Mouse (Mus musculus) layer of hippocampus, adult 2 months (tissue): ENCODE results near the gene Zfp326. TPM values are rescaled to one million over a fixed set of nuclear protein-coding genes. Genes with fewer than 3 reads are reported as not detected.

ENCODE experiments used
- DNase-seq, 2 experiments: peaks; one replicate each; pipeline ENCODE4 v3.0.0; 2022; ENCODE audit warnings: low spot score in 2 of 2
- H3K27ac ChIP-seq: fragments of 200-600 bp; 2 replicates; pipeline ENCODE4 v1.8.1; 2022
- H3K4me3 ChIP-seq: fragments of 200-600 bp; 2 replicates; pipeline ENCODE4 v1.8.1; 2022; ENCODE audit warnings: mild to moderate bottlenecking
- CTCF ChIP-seq: fragments of 200-600 bp; conservative IDR thresholded peaks from 2 replicates; pipeline ENCODE4 v1.8.1; 2022; ENCODE audit warnings: antibody characterized with exemption, mild to moderate bottlenecking, moderate library complexity
- total RNA-seq, 2 experiments: library from RNA; stranded (reverse); gene quantifications; 2 replicates each; pipeline ENCODE4 v1.2.3; 2021

Gene Zfp326
- total RNA-seq, 2 experiments from 2014 or later, result 37.7 to 37.9 TPM

GRCm38 (mm10) chr5:105924347-105924746, 48.0 kb downstream of the Zfp326 start:
- no peak for TF ChIP-seq CTCF
- H3K4me3 ChIP-seq, result no peak overlapping the region
- H3K27ac ChIP-seq, result no peak overlapping the region
- no peak for DNase-seq

- DNase-seq, result no peak
- TF ChIP-seq CTCF, result peak; percentile 71
- Histone ChIP-seq H3K4me3 (no peak overlapping the region), H3K27ac (no peak overlapping the region)
Observed at GRCm38 (mm10) chr5:105925568-105926255, 49.3 kb downstream of the Zfp326 start.

- Histone ChIP-seq H3K4me3 (no peak overlapping the region), H3K27ac (no peak overlapping the region)
- peak; percentile 86 for TF ChIP-seq CTCF
- DNase-seq, result peak in 1 of 2 experiments; percentile 17
Observed at GRCm38 (mm10) chr5:105930282-105930681, 53.9 kb downstream of the Zfp326 start.

GRCm38 (mm10) chr5:105932392-105932791, 56.0 kb downstream of the Zfp326 start:
- no peak for DNase-seq
- TF ChIP-seq CTCF, result no peak
- Histone ChIP-seq H3K4me3 (no peak overlapping the region), H3K27ac (no peak overlapping the region)

GRCm38 (mm10) chr5:105941951-105942350, 65.6 kb downstream of the Zfp326 start:
- Histone ChIP-seq H3K4me3 (no peak overlapping the region), H3K27ac (no peak overlapping the region)
- TF ChIP-seq CTCF, result no peak
- no peak for DNase-seq

Other genes with a start within 250 kb of the Zfp326 start
- 10 to 100 TPM; 49.9 to 52.7 TPM for gene Lrrc8d, start 176.6 kb upstream of the Zfp326 start, total RNA-seq